Comparison of ENCODE assay signal across 12 mouse cellular contexts in the genomic region with DNA sequence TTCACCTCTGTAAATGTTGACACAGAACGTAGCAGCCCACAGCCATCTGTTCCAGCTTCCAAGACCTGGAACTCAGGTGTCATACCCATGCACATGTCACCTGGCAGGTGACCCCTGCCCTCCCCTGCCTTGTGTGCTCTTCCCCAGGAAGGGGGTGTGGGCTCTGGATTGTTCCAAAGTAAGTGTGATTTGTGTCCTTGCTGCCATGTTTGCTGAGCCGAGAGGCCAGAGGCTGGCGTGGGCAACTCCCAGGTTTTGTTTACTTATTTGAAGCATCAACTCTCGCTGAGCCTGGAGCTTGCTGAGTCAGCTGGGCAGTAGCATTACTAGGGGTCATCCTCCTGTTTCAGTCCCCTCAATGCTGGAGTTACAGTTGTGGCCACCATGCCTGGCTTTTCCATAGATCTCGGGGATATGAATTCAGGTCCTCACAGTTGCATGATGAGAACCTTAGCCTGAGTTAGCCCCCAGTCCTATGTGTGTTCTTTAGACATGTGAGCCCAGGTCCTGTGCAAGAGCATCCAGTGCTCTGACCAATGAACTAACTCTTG. TPM values are rescaled to one million over a fixed set of nuclear protein-coding genes. Genes with fewer than 3 reads are reported as not detected.
DNase-seq lines count a peak whose midpoint lies in the region; ATAC-seq lines count a peak whose summit lies in the region.
"Had no signal": no experiment of that assay in that cellular context is flagged by ENCODE, and none has a peak within 500 bp of the region (broad histone marks: within the 10 kb centered on the region; RNA-seq: fewer than 3 reads in every experiment).

A gene (plus strand): TSS at position 501 of the 551 bp plus-strand sequence.

- no peaks in the 10 kb centered on the region for H3K9me3 ChIP-seq in heart, embryonic 14.5 days (ENCODE audit: control insufficient read depth, low read length)
- H3K9me3 ChIP-seq in midbrain, embryonic 10.5 days (replicated peaks), result no peaks in the 10 kb centered on the region
- H3K9me3 ChIP-seq in midbrain, embryonic 15.5 days, result no peaks in the 10 kb centered on the region
- no peaks in the 10 kb centered on the region for H3K9me3 ChIP-seq in intestine, embryonic 16.5 days (ENCODE audit: control insufficient read depth, low read length)
- no peaks in the 10 kb centered on the region for H3K9me3 ChIP-seq in neural tube, embryonic 15.5 days (replicated peaks)

- H3K4me2 ChIP-seq in heart, embryonic 14.5 days (ENCODE audit: low read length), result no peak within 1 kb of the TSS
- no peak within 1 kb of the TSS for H3K4me2 ChIP-seq in midbrain, embryonic 15.5 days
- H3K4me2 ChIP-seq in intestine, embryonic 16.5 days (ENCODE audit: low read depth, low read length), result no peak within 1 kb of the TSS
- no peak within 1 kb of the TSS for H3K4me2 ChIP-seq in neural tube, embryonic 15.5 days

- intact Hi-C loops in heart, postnatal 25 days (cut with DNase I), result loop anchor here (1.0 kb wide), 1 partner anchor 62 kb away; no protein-coding TSS in a partner anchor

- H3K27me3 ChIP-seq in heart, embryonic 14.5 days (ENCODE audit: control insufficient read depth, insufficient read depth, low read length), result no peaks in the 10 kb centered on the region
- H3K27me3 ChIP-seq in midbrain, embryonic 10.5 days (ENCODE audit: low read depth, poor library complexity, severe bottlenecking), result no peaks in the 10 kb centered on the region
- no peaks in the 10 kb centered on the region for H3K27me3 ChIP-seq in midbrain, embryonic 15.5 days (replicated peaks)
- no peaks in the 10 kb centered on the region for H3K27me3 ChIP-seq in intestine, embryonic 16.5 days (replicated peaks; ENCODE audit: control insufficient read depth, insufficient read depth, low read length)
- no peaks in the 10 kb centered on the region for H3K27me3 ChIP-seq in neural tube, embryonic 15.5 days (replicated peaks)

- no peak within 1 kb of the TSS for H3K4me3 ChIP-seq in heart, embryonic 14.5 days (ENCODE audit: control insufficient read depth in 1 of 2, insufficient read depth in 1 of 2, low read depth in 1 of 2, low read length in 2 of 2)
- H3K4me3 ChIP-seq in midbrain, embryonic 10.5 days, result 0 out of 2 replicates have a peak within 1 kb of the TSS, but pooled peaks have one; percentile 17
- no peak within 1 kb of the TSS for H3K4me3 ChIP-seq in midbrain, embryonic 15.5 days
- no peak within 1 kb of the TSS for H3K4me3 ChIP-seq in intestine, embryonic 16.5 days (ENCODE audit: low read length)
- no peak within 1 kb of the TSS for H3K4me3 ChIP-seq in neural tube, embryonic 15.5 days (replicated peaks)

- peaks cover 38% of the 10 kb centered on the region for H3K36me3 ChIP-seq in heart, embryonic 14.5 days (ENCODE audit: control insufficient read depth, insufficient read depth, low read length)
- peaks cover 50% of the 10 kb centered on the region for H3K36me3 ChIP-seq in midbrain, embryonic 10.5 days
- H3K36me3 ChIP-seq in midbrain, embryonic 15.5 days (replicated peaks), result peaks cover 10% of the 10 kb centered on the region; the same call in 1 of the 2 replicates
- peaks cover 11% of the 10 kb centered on the region for H3K36me3 ChIP-seq in intestine, embryonic 16.5 days (ENCODE audit: control insufficient read depth, insufficient read depth, low read length)
- peaks cover 35% of the 10 kb centered on the region for H3K36me3 ChIP-seq in neural tube, embryonic 15.5 days

- peaks cover 13 to 30% of the 10 kb centered on the region in 2 experiments for H3K4me1 ChIP-seq in heart, embryonic 14.5 days (ENCODE audit: control insufficient read depth in 2 of 2, insufficient read depth in 2 of 2, low read length in 2 of 2)
- H3K4me1 ChIP-seq in midbrain, embryonic 10.5 days, result peaks cover 50% of the 10 kb centered on the region
- H3K4me1 ChIP-seq in midbrain, embryonic 15.5 days, result peaks cover 26% of the 10 kb centered on the region
- peaks cover 35% of the 10 kb centered on the region for H3K4me1 ChIP-seq in intestine, embryonic 16.5 days (ENCODE audit: control insufficient read depth, insufficient read depth, low read length)
- H3K4me1 ChIP-seq in neural tube, embryonic 15.5 days, result peaks cover 42% of the 10 kb centered on the region

- no peak for DNase-seq in heart, postnatal 25 days (ENCODE audit: low spot score)
- no peak for DNase-seq in midbrain, embryonic 10.5 days (ENCODE audit: low spot score)
- no peak for DNase-seq in cerebellum, postnatal 10 days
- DNase-seq in c-Kit-positive CD71-positive TER-119-positive erythroid progenitor cells, embryonic 14.5 days (ENCODE audit: low spot score), result no peak
- DNase-seq: gastrocnemius, postnatal 25 days; left cerebral cortex, postnatal 4 days; right cerebral cortex, postnatal 25 days had no signal

- no peak for ATAC-seq in heart, embryonic 14.5 days (ENCODE audit: insufficient number of reproducible peaks, insufficient read depth, low FRiP score, low read depth)
- ATAC-seq in midbrain, embryonic 15.5 days (replicated peaks), result no peak
- ATAC-seq in intestine, embryonic 16.5 days, result no peak
- no peak for ATAC-seq in neural tube, embryonic 15.5 days (ENCODE audit: low FRiP score)

- H3K27ac ChIP-seq in heart, embryonic 14.5 days (replicated peaks in 1 of 2; ENCODE audit: control insufficient read depth in 1 of 2, insufficient read depth in 1 of 2, low read depth in 2 of 2, low read length in 2 of 2), result peak within 1 kb of the TSS; percentile 17 to 68; a peak in 3 of 4 replicates
- peak within 1 kb of the TSS; percentile 58 for H3K27ac ChIP-seq in midbrain, embryonic 10.5 days (replicated peaks)
- H3K27ac ChIP-seq in midbrain, embryonic 15.5 days, result no peak within 1 kb of the TSS
- peak within 1 kb of the TSS; percentile 10; the same call in 1 of the 2 replicates for H3K27ac ChIP-seq in intestine, embryonic 16.5 days (ENCODE audit: low read length)
- peak within 1 kb of the TSS; percentile 3; the same call in 1 of the 2 replicates for H3K27ac ChIP-seq in neural tube, embryonic 15.5 days (replicated peaks)

- WGBS in heart, embryonic 14.5 days, result 85% methylated on average over 5 of the region's 5 CpGs
- WGBS in midbrain, embryonic 10.5 days, result 89% methylated on average over 5 of the region's 5 CpGs
- WGBS in midbrain, embryonic 15.5 days, result 82% methylated on average over 5 of the region's 5 CpGs
- 53% methylated on average over 5 of the region's 5 CpGs for WGBS in intestine, embryonic 16.5 days
- 88% methylated on average over 5 of the region's 5 CpGs for WGBS in neural tube, embryonic 15.5 days

- H3K9ac ChIP-seq in heart, embryonic 14.5 days (ENCODE audit: low read length), result peak within 1 kb of the TSS; percentile 12; the same call in 1 of the 2 replicates
- H3K9ac ChIP-seq in midbrain, embryonic 15.5 days, result no peak within 1 kb of the TSS
- H3K9ac ChIP-seq in intestine, embryonic 16.5 days (ENCODE audit: low read depth, low read length), result peak within 1 kb of the TSS; percentile 35
- 0 out of 2 replicates have a peak within 1 kb of the TSS, but pooled peaks have one; percentile 0 for H3K9ac ChIP-seq in neural tube, embryonic 15.5 days (replicated peaks)

RNA-seq across cellular contexts. Expression of the gene that starts here (rescaled TPM):
- polyA plus RNA-seq in heart, embryonic 14.5 days (2014; fragmentation: Nextera tagmentation; extraction: Ambion mirVana), result 1.0 TPM in 2 replicates
- total RNA-seq in heart, postnatal 25 days (2021), result under 1 TPM in 1 of 2 experiments, not detected in 1; 0.70 TPM
- 1.7 and 2.9 TPM in 2 replicates for polyA plus RNA-seq in midbrain, embryonic 10.5 days (2016; fragmentation: Nextera tagmentation; extraction: Ambion mirVana)
- 2.7 and 3.3 TPM in 2 replicates for polyA plus RNA-seq in midbrain, embryonic 15.5 days (2015; fragmentation: Nextera tagmentation; extraction: Ambion mirVana)
- polyA plus RNA-seq in intestine, embryonic 16.5 days (2015; fragmentation: Nextera tagmentation; extraction: Ambion mirVana), result 0.55 and 1.8 TPM in 2 replicates
- 3.4 and 3.6 TPM in 2 replicates for polyA plus RNA-seq in neural tube, embryonic 15.5 days (2015; fragmentation: Nextera tagmentation; extraction: Ambion mirVana)
- total RNA-seq: megakaryocyte-erythroid progenitor cell, adult 5-6 weeks had no signal
